ENCODE assay signal across 8 mouse cellular contexts in genomic region chr12:17690564-17691281, GRCm38 (mm10). TPM values are rescaled to one million over a fixed set of nuclear protein-coding genes. Genes with fewer than 3 reads are reported as not detected.
A peak's percentile ranks its signal among the peaks of the same experiment; 100 is the strongest.
DNase-seq lines count a peak whose midpoint lies in the region; ATAC-seq and TF ChIP-seq lines count a peak whose summit lies in the region.

Gene Hpcal1 (plus strand): TSS chr12:17690856.

- H3K79me2 ChIP-seq in liver, adult 2 months (ENCODE audit: control insufficient read depth, insufficient read depth, low read length) = peaks cover 23% of the 10 kb centered on the region

- peak within 1 kb of the TSS; percentile 96 for H3K4me2 ChIP-seq in heart, embryonic 12.5 days
- H3K4me2 ChIP-seq in kidney, postnatal 0 days (ENCODE audit: low read length) = peak within 1 kb of the TSS; percentile 94

- H3K9ac ChIP-seq in heart, embryonic 12.5 days = peak within 1 kb of the TSS; percentile 80
- peak within 1 kb of the TSS; percentile 81 for H3K9ac ChIP-seq in kidney, postnatal 0 days (ENCODE audit: low read depth, low read length)
- peak within 1 kb of the TSS; percentile 89 for H3K9ac ChIP-seq in liver, adult 2 months (ENCODE audit: low read depth, low read length)

- no peaks in the 10 kb centered on the region for H3K9me3 ChIP-seq in heart, embryonic 12.5 days (replicated peaks)
- H3K9me3 ChIP-seq in kidney, postnatal 0 days (replicated peaks; ENCODE audit: low read length) = no peaks in the 10 kb centered on the region

- no peaks in the 10 kb centered on the region; the same call in 1 of the 2 replicates for H3K27me3 ChIP-seq in heart, embryonic 12.5 days (replicated peaks)
- H3K27me3 ChIP-seq in kidney, postnatal 0 days (ENCODE audit: insufficient read depth, low read length) = no peaks in the 10 kb centered on the region
- H3K27me3 ChIP-seq in liver, adult 2 months (ENCODE audit: control insufficient read depth, insufficient read depth, low read length) = no peaks in the 10 kb centered on the region

- WGBS in heart, embryonic 12.5 days = under 1% methylated on average over 69 of the region's 72 CpGs
- WGBS in kidney, postnatal 0 days = under 1% methylated on average over 72 of the region's 72 CpGs
- WGBS in liver, adult 2 months = under 1% methylated on average over 72 of the region's 72 CpGs

- peak; percentile 90 for DNase-seq in CD4-positive helper T cell, adult 2 months (ENCODE audit: low read depth, low spot score)
- DNase-seq in kidney, postnatal 0 days (ENCODE audit: low spot score) = peak; percentile 96
- peak; percentile 72 for DNase-seq in liver, adult 2 months (ENCODE audit: extremely low read depth, low read depth, low spot score)
- DNase-seq in spleen, postnatal 36 days (ENCODE audit: low spot score in 2 of 2) = peak; percentile 89 to 91

- peaks cover 18% of the 10 kb centered on the region; the same call in 1 of the 2 replicates for H3K4me1 ChIP-seq in brown adipose tissue, adult 24 weeks (ENCODE audit: control insufficient read depth, insufficient read depth, insufficient read length, low read length)
- H3K4me1 ChIP-seq in heart, embryonic 12.5 days (replicated peaks) = peaks cover 23% of the 10 kb centered on the region
- peaks cover 28% of the 10 kb centered on the region for H3K4me1 ChIP-seq in kidney, postnatal 0 days (replicated peaks; ENCODE audit: insufficient read depth, low read length)
- H3K4me1 ChIP-seq in liver, adult 2 months (ENCODE audit: control insufficient read depth, insufficient read depth, low read length) = peaks cover 9% of the 10 kb centered on the region; the same call in 1 of the 2 replicates

- TF ChIP-seq POLR2A in liver, adult 2 months (IDR thresholded peaks at IDR 0.05; ENCODE audit: extremely low read depth, insufficient read depth, low read length) = peak; percentile 85

- 0 out of 2 replicates have a peak, but pooled peaks have one; percentile 0 for TF ChIP-seq CTCF in kidney, postnatal 0 days (IDR thresholded peaks at IDR 0.05; ENCODE audit: low read depth)
- no peak for TF ChIP-seq CTCF in liver, adult 2 months (IDR thresholded peaks at IDR 0.05; ENCODE audit: low read depth, low read length)

- H3K36me3 ChIP-seq in heart, embryonic 12.5 days = no peaks in the 10 kb centered on the region
- no peaks in the 10 kb centered on the region for H3K36me3 ChIP-seq in kidney, postnatal 0 days (ENCODE audit: insufficient read depth, low read length)
- H3K36me3 ChIP-seq in liver, adult 2 months (ENCODE audit: control insufficient read depth, insufficient read depth, low read length) = no peaks in the 10 kb centered on the region

- peak; percentile 89 for ATAC-seq in erythroid progenitor cell, adult 5-6 weeks (replicated peaks; ENCODE audit: low FRiP score, poor library complexity, severe bottlenecking)
- ATAC-seq in heart, embryonic 12.5 days (ENCODE audit: insufficient number of reproducible peaks, low FRiP score) = peak; percentile 94
- peak; percentile 92 for ATAC-seq in kidney, postnatal 0 days (replicated peaks; ENCODE audit: low FRiP score, low read depth)
- peak; percentile 76 for ATAC-seq in monocyte, adult 5-6 weeks (replicated peaks; ENCODE audit: insufficient number of reproducible peaks, low FRiP score, low TSS enrichment, poor library complexity, severe bottlenecking)

- H3K27ac ChIP-seq in brown adipose tissue, adult 24 weeks (replicated peaks; ENCODE audit: low read depth, low read length) = peak within 1 kb of the TSS; percentile 71
- H3K27ac ChIP-seq in heart, embryonic 12.5 days (ENCODE audit: poor library complexity, severe bottlenecking) = no peak within 1 kb of the TSS; the same call in 1 of the 2 replicates
- H3K27ac ChIP-seq in kidney, postnatal 0 days = peak within 1 kb of the TSS; percentile 76
- H3K27ac ChIP-seq in liver, adult 2 months (replicated peaks; ENCODE audit: insufficient read depth, low read depth, low read length) = peak within 1 kb of the TSS; percentile 88

- peak within 1 kb of the TSS; percentile 79 for H3K4me3 ChIP-seq in brown adipose tissue, adult 24 weeks (ENCODE audit: insufficient read depth, low read depth, low read length)
- peak within 1 kb of the TSS; percentile 74 for H3K4me3 ChIP-seq in heart, embryonic 12.5 days
- H3K4me3 ChIP-seq in kidney, postnatal 0 days (replicated peaks; ENCODE audit: low read depth, low read length) = peak within 1 kb of the TSS; percentile 83
- H3K4me3 ChIP-seq in liver, adult 2 months (ENCODE audit: insufficient read depth, low read depth, low read length) = peak within 1 kb of the TSS; percentile 92

RNA-seq across cellular contexts. Expression of gene Hpcal1, which starts in this region (rescaled TPM):
- 7.2 and 8.0 TPM in 2 replicates for polyA plus RNA-seq in brown adipose tissue, adult 24 weeks (2012; ENCODE audit: insufficient read depth, insufficient read length, missing spikeins)
- total RNA-seq in erythroid progenitor cell, adult 5-6 weeks (2015; ENCODE audit: low replicate concordance) = 18.7 and 27.2 TPM in 2 replicates
- total RNA-seq in erythroid progenitor cell, adult 5-6 weeks (2017; ENCODE audit: low replicate concordance) = 3.6 and 5.9 TPM in 2 replicates
- polyA plus RNA-seq in heart, embryonic 12.5 days (2016; fragmentation: Nextera tagmentation; extraction: Ambion mirVana) = 19.9 and 22.1 TPM in 2 replicates
- polyA plus RNA-seq in kidney, postnatal 0 days (2015; fragmentation: Nextera tagmentation; extraction: Ambion mirVana) = 70.6 and 71.0 TPM in 2 replicates
- total RNA-seq in liver, adult 2 months (2014; rRNA removed) = 8.5 and 10.5 TPM in 2 replicates
- polyA plus RNA-seq in liver, adult 2 months (2012; rRNA removed) = 16.6 and 23.2 TPM in 2 replicates
- 30.2 to 51.8 TPM (median 42.3 TPM) in 3 replicates for total RNA-seq in monocyte, adult 5-6 weeks (2017)
